Mouse (Mus musculus): ENCODE measurements around the gene Lrig1.

- no peak for TF ChIP-seq CTCF (IDR thresholded peaks at IDR 0.05; ENCODE audit: insufficient read depth, low read depth, low read length)
- TF ChIP-seq POLR2A (IDR thresholded peaks at IDR 0.05; ENCODE audit: insufficient read depth, low read depth, low read length): no peak
These were observed 33.4 kb downstream of the Lrig1 start for GRCm38 (mm10) chr6:94666432-94667119.
